Mouse (Mus musculus) myocyte (in vitro differentiated cells): ENCODE results near the gene Gm2001. TPM values are rescaled to one million over a fixed set of nuclear protein-coding genes. Genes with fewer than 3 reads are reported as not detected.
"Not testable (repeated sequence)": the region's sequence is repeated elsewhere in the genome, so short reads cannot be mapped to it uniquely, and the experiment has no call there.

Experiments used
- H3K27me3 ChIP-seq: one replicate; pipeline ENCODE4 v1.6.1; 2011; ENCODE audit not compliant: control insufficient read depth, insufficient read depth, insufficient read length
- H3K36me3 ChIP-seq: one replicate; pipeline ENCODE4 v1.6.1; 2011; ENCODE audit not compliant: control insufficient read depth, insufficient read depth
- H3K4me2 ChIP-seq: one replicate; pipeline ENCODE4 v1.6.1; 2011; ENCODE audit warnings: low read depth, control low read depth
- H3K4me3 ChIP-seq: one replicate; pipeline ENCODE4 v1.5.1; 2011; ENCODE audit warnings: mild to moderate bottlenecking, control low read depth, moderate library complexity
- H3K79me2 ChIP-seq: one replicate; pipeline ENCODE4 v1.6.1; 2011; ENCODE audit not compliant: control insufficient read depth, insufficient read depth
- H3ac ChIP-seq: one replicate; pipeline ENCODE4 v1.6.1; 2011; ENCODE audit not compliant: control insufficient read depth, insufficient read length
- polyA plus RNA-seq: library from polyadenylated mRNA; unstranded; fragments of >200 nt; fragmentation: generic; extraction: Trizol; gene quantifications from one replicate; pipeline ENCODE4 v1.2.1, GENCODE M21; 2012; ENCODE audit warnings: missing spikeins

Gene Gm2001
- polyA plus RNA-seq, result 0.88 TPM

DNA sequence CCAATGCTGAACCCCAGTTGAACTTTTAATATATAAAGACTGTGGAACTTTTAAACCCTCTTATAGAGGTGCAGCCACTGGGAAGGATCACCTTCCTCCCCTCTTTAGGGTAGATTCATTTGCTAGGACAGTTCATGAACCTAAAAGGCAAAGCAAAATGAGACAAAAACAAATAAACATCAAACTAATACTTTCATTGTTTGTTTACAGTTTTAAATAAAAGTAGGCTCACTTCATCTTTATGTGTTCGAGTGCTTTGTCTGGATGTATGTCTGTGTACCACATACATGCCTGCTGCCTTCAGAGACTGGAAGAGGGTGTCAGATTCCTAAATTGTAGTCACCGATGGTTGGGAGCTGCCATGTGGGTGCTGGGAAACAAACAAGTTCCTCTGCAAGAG, at the start of gene Gm2001:
Gm2001 (minus strand) TSS at position 101 of the 400 bp plus-strand sequence.
- not testable (repeated sequence) for H3K27me3 ChIP-seq, H3K36me3 ChIP-seq, H3K4me3 ChIP-seq

GRCm38 (mm10) chr12:87873772-87874171, 31.6 kb upstream of the Gm2001 start, which contains the start of gene Gm2016:
Gene Gm2016, plus strand, starts transcription at chr12:87874072.
- not testable (repeated sequence) for H3K4me3 ChIP-seq, H3K79me2 ChIP-seq, H3ac ChIP-seq, H3K36me3 ChIP-seq, H3K4me2 ChIP-seq, H3K27me3 ChIP-seq

More for the DNA sequence above, at the start of gene Gm2001:
- H3ac ChIP-seq, H3K4me2 ChIP-seq, H3K79me2 ChIP-seq: not testable (repeated sequence)

- H3K4me3 ChIP-seq, H3K79me2 ChIP-seq, H3K4me2 ChIP-seq, H3ac ChIP-seq, H3K27me3 ChIP-seq, H3K36me3 ChIP-seq: not testable (repeated sequence)
These were observed 21.9 kb upstream of the Gm2001 start for GRCm38 (mm10) chr12:87864048-87864447.

DNA sequence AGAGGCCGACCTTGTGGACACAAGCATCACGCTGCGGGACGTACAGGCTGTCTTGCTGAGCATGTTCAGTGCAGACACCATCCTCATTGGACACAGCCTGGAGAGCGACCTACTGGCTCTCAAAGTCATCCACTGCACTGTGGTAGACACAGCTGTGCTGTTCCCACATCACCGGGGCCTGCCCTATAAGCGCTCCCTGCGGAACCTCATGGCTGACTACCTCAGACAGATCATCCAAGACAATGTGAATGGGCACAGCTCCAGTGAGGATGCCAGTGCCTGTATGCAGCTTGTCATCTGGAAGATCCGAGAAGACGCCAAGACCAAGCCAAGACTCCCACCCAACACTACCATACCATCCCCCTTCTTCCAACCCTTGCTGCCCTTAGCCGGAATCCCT, 21.5 kb upstream of the Gm2001 start:
- not testable (repeated sequence) for H3K79me2 ChIP-seq, H3ac ChIP-seq, H3K4me3 ChIP-seq, H3K27me3 ChIP-seq, H3K36me3 ChIP-seq, H3K4me2 ChIP-seq

- not testable (repeated sequence) for H3K27me3 ChIP-seq, H3K4me3 ChIP-seq, H3K79me2 ChIP-seq, H3ac ChIP-seq, H3K36me3 ChIP-seq, H3K4me2 ChIP-seq
These were observed 19.9 kb upstream of the Gm2001 start for GRCm38 (mm10) chr12:87861740-87862692.

DNA sequence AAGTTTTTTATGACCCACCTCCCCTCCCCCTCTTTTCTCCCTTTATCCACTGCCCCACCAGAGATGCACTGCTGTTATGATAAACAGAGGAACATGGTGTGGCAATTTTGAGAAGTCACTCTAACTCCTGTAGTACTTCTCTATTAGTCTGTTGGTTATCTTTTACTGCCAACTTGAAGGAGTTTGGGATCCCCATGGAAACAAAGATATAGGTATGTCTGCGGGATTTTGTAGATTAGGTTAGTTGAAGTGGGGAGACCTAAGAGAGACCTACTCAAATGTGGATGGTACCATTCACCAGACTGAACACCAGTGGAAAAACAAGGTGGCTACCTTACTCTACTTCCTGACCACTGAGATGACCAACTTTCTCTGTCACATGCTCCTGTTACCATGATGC, 13.9 kb upstream of the Gm2001 start:
- not testable (repeated sequence) for H3K79me2 ChIP-seq, H3ac ChIP-seq, H3K27me3 ChIP-seq, H3K4me3 ChIP-seq, H3K36me3 ChIP-seq, H3K4me2 ChIP-seq

- H3ac ChIP-seq, H3K79me2 ChIP-seq, H3K4me3 ChIP-seq, H3K36me3 ChIP-seq, H3K4me2 ChIP-seq, H3K27me3 ChIP-seq: not testable (repeated sequence)
These were observed 8.5 kb upstream of the Gm2001 start for GRCm38 (mm10) chr12:87850657-87851056.

- H3K4me3 ChIP-seq, H3K27me3 ChIP-seq, H3K36me3 ChIP-seq, H3ac ChIP-seq, H3K4me2 ChIP-seq, H3K79me2 ChIP-seq: not testable (repeated sequence)
These were observed 25.9 kb downstream of the Gm2001 start, which contains the start of gene BB287469 for GRCm38 (mm10) chr12:87816277-87816676. Gene BB287469, plus strand, starts transcription at chr12:87816577.

- not testable (repeated sequence) for H3K79me2 ChIP-seq, H3ac ChIP-seq, H3K27me3 ChIP-seq, H3K4me2 ChIP-seq, H3K4me3 ChIP-seq, H3K36me3 ChIP-seq
These were observed 44.2 kb downstream of the Gm2001 start for GRCm38 (mm10) chr12:87797971-87798370.

DNA sequence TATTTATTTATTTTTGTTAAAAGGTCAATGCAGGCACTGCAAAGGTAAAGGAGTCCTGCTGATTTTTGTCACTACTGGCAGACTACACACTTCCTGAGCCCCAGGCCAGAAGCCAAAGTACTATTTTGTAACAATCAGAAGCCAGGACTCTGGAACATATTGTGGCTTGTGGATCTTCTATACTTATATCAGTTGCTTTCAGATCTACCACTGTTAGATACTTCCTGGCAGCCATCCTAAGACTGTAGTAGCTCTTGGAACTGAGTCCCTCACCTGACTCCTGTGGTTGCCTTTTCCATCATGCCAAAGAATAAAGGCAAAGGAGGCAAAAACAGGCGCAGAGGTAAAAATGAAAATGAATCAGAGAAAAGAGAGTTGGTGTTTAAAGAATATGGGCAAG, 46.9 kb downstream of the Gm2001 start, which contains the start of gene Gm21936:
Gm21936 (plus strand) TSS at position 301 of the 400 bp plus-strand sequence.
- not testable (repeated sequence) for H3ac ChIP-seq, H3K27me3 ChIP-seq, H3K36me3 ChIP-seq, H3K79me2 ChIP-seq, H3K4me2 ChIP-seq, H3K4me3 ChIP-seq

Other genes starting within 250 kb of the Gm2001 start
- 0.19 TPM for gene Oog1, start 239.7 kb downstream of the Gm2001 start, polyA plus RNA-seq
- gene Gm4027, start 223.5 kb downstream of the Gm2001 start, polyA plus RNA-seq, result 0.98 TPM
- 0.88 TPM for gene Gm16381, start 197.7 kb downstream of the Gm2001 start, polyA plus RNA-seq
- not detected for gene Gm21319, start 66.6 kb downstream of the Gm2001 start, polyA plus RNA-seq
- gene Gm21936, start 46.8 kb downstream of the Gm2001 start, polyA plus RNA-seq, result 0.16 TPM
- gene BB287469, start 25.8 kb downstream of the Gm2001 start, polyA plus RNA-seq, result not detected
- gene Gm2016, start 31.7 kb upstream of the Gm2001 start, polyA plus RNA-seq, result 0.23 TPM
- not detected for gene Gm2022, start 53.0 kb upstream of the Gm2001 start, polyA plus RNA-seq
- gene Gm2035, start 77.5 kb upstream of the Gm2001 start, polyA plus RNA-seq, result not detected
- gene Gm2042, start 111.7 kb upstream of the Gm2001 start, polyA plus RNA-seq, result 0.16 TPM
- 0.17 TPM for gene Gm2075, start 169.5 kb upstream of the Gm2001 start, polyA plus RNA-seq
- gene Gm6803, start 176.4 kb upstream of the Gm2001 start, polyA plus RNA-seq, result not detected
- gene Gm2056, start 184.7 kb upstream of the Gm2001 start, polyA plus RNA-seq, result 0.14 TPM
- not detected for gene Gm16368, start 241.4 kb upstream of the Gm2001 start, polyA plus RNA-seq